Mouse (Mus musculus): Measurements from ENCODE around the gene Echdc3.

Echdc3 gene

DNA sequence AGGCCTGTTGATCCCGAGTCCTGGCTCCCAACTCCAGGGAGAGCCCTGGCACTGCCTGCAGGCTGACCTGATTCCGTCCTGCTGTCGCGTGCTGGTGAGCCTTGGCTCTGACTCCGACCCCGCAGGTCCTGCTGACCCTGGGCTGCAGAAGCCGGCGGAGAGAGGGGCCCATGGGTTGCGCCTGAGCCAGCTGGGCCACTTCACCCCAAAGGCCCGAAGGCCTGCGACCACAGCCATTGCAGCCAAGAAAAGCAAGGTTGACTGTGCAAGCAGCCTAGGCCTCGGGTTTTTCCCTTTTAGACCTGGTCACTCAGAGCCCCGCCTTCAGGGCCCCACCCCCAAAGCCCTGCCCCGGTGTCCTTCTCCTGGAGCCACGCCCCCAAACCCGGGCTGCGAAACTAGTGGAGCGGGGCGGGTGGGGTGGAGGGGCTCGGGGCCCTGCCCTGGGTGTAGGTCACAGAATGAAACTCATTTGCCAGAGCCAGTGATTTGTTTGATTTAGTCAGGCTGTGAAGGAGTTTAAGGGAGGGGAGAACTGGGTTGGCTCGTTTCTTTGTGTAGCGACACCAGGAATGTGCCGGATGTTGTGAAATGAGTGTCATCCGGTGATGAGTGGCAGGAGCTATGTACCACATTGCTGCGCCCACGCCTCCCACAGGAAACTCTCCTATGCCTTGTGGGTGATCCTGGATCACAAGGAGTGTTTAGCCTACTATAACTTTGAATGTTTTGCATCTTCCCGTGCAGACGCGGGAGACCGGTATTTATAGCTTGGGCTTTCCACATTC, at the start of gene Echdc3:
TSS of gene Echdc3 (minus strand) at position 310 of the 788 bp plus-strand sequence.
- in situ Hi-C loops (cut with MseI, MboI) = loop anchor here in 1 of 2 experiments (5.0 kb wide), 1 partner anchor 194 kb away; no protein-coding TSS in a partner anchor

DNA sequence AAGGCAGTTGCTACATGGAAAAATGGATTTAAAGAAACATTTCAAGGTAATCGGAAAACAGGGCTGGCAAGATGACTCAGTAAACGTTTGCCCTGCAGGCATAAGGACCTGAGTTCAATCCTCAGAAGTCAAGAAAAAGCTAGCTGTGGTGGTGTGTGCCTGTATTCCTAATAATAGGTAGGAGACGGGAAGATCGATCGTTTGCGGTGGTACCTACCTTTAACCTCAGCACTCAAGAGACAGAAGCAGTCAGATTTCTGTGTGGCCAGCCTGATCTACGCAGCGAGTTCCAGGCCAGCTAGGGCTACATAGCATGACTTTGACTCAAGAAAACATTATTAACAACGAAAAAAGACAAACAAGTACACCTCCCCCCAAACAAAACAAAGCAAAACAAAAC, 48.9 kb upstream of the Echdc3 start:
- in situ Hi-C loops (cut with MseI, MboI) = no loop called here

DNA sequence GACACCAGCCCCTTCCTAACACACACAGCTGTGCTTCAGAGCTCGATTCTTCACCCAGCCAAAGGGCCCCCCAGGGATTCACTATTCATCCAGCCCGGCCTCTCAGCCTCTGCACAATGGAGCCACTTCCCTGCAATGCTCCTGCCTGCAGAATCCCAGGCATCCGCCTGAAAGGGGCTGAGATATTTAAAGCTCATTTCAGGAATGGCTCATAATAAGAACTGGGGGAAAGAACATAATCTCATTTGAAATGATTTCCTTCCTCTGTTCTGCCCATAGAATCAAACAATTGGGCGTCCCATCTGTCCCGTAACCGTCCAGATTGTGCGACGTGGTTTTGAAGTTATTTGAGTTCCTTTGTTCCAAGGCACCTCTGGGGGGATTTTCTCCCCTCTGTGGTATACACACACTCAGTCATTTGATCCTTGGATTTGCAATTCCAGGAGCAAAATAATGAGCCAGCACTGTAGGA, 48.4 kb upstream of the Echdc3 start:
- in situ Hi-C loops (cut with MseI, MboI) = no loop called here

DNA sequence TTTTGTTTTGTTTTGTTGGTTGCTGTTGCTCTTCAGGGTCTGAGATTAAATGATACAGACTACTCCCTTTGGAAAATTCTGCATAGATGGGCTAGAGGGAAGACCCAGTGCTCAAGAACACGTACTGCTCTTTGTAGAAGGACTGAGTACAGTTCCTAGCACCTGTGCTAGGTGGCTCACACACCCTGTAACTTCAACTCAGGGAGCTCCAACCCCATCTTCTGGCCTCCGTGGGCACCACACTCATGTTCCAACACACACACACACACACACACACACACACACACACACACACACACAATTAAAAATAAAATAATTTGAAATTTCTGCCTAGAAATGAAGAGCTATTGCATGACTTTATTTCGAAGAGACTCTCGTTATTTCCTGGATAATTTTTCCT, 47.8 kb upstream of the Echdc3 start:
- in situ Hi-C loops (cut with MseI, MboI) = no loop called here

DNA sequence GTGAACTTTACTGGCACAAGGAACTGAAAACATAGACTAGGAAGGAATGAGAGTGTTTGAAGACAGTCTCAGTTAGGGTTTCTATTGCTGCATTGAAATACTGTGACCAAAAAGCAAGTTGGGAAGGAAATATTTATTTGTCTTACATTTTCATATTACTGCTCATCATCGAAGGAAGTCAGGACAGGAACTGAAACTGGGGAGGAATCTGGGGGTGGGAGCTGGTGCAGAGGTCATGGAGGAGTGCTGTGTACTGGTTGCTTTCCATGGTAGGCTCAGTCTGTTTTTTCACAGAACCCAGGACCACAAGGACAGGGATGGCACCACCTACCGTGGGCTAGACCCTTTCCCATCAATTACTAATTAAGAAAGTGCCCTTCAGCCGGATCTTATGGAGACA, 46.3 kb upstream of the Echdc3 start:
- in situ Hi-C loops (cut with MseI, MboI) = no loop called here

DNA sequence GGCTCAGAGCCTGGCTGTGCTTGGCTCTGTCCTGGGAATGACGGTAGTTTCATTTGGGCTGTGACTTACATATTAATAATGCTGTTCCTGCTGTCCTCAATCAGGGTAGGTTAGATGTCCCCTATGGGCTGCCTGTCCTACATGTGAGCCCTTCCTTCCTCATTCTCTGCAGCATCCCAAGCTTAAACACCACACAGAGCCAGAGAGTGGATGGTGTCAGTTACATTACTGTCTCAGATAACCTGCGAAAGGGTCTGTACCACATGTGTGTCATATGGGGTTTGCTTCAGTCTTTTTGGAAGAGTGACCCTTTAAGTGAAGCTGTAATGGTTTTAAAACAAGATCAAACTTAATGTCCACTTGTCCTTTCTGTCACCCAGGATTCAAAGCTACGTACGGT, 45.2 kb upstream of the Echdc3 start:
- in situ Hi-C loops (cut with MseI, MboI) = no loop called here

DNA sequence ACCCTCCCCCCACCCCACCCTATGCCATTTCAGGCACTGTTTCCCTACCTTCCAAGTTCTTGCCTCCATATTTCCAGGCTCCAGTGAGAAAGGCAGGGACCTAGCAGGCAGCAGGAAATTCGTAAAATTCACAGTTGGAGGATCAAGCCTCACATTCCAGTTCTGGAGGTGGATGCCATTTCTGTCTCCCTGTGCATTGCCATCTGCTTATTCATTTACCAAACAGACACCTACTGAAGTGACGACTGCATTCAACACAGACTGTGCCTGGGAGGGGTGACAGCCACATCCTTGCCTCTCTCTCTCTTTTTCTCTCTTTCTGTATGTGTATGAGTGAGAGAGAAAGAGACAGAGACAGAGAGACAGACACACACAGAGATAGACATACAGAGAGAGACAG, 44.3 kb upstream of the Echdc3 start:
- in situ Hi-C loops (cut with MseI, MboI) = no loop called here

DNA sequence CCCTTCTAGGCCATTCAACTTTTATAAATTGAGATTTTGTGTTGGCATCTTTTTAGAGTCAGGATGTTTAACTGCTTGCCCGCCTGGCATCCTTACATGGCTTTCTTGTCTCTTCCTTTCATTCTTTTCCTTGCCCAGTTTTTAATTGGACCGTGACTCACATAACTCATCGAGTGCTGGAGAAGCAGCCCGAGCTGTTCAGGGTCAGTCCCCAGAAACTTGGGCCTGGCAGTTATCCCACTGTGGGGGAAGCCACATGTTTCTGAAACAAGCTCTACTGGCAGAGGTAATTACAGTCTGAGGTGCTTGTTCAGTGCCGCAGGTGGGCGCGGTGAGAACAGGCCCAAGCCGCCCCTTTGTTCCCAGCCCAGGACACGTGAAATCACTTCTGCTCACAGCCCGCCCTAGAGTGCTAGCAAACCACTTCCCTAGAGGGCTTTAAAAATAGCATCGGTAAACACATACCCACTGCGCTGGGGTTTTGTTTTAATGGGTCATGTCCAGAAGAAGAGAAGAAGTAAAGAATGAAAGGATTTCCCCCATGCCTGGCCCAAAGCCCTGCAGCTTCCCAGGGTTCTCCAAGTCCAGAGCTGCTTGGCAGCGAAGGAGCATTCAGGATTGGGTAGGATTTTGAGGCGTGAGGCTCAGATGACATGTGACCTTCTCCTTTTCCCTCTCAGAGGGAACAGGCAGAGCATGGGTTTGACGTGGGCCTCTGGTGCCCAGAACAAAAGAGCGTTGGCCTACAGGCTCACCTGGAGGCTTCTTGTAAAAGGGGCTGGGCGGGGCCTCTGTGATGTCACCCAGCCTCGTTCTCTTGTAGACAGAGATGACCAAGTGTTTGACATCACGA, 43.4 kb upstream of the Echdc3 start:
- in situ Hi-C loops (cut with MseI, MboI) = no loop called here

DNA sequence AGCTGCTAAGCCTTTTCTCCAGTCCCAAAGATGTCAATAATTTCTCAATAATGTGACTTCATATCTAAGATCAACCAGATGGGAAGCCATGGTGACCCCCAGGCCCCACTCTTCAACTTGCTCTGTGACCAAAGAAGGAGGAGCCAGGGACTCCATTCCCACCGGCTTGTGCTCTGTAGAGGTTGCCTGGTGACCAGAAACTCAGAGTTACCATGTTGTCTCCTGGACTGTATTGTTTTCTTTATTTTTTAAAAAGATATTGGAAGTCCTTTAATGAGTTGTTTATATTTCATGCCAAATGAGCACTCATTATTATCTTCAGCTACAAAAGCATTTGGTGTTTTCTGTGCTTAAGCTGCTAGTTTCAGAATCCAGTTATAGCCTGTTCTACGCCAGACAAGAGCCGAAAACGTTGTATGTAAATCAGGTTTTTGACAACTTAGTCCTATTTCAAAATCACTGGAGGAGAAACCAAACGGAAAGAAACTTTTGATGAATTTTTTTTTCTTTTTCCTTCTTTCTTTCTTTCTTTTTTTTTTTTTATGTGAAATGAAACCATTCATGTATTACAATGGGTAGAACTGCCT, 42.7 kb upstream of the Echdc3 start:
- in situ Hi-C loops (cut with MseI, MboI) = no loop called here

DNA sequence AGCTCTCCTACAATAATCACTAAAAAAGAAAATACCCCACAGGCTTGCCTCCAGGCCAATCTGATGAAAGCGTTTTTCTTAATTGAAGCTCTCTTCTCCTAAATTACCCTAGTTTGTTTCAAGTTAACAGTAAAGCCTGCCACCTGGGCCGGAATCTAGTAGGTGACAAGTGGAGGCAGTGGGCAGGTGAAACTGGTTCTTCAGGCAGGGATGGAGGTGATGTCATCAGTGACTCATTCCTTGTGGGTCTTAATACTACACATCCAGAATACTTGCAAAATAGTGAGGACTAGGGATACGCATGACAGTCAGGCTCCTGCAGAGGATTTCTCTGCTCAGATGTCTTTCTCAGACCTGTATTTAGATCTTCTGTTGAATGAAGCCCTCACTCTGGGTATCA, 39.7 kb upstream of the Echdc3 start:
- in situ Hi-C loops (cut with MseI, MboI) = no loop called here

DNA sequence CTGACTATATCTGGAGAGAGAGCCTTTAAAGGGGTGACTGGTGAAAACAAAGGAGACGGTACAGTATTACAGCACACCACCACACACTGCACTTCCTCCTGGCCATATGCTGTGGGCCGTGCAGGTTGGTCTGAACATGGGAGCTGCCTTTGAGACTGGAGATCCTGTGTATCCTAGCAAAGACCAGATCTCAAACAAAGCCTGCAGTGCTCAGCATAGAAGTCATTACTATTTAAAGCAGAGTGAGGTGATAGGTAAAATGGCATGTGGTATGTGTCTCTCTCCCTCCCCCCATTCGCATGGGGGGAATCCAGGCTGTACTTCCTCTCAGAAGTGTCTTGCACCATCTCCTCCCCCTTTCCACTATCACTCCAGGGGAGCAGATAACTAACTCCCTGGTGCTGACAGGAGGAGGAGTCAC, 38.3 kb upstream of the Echdc3 start:
- in situ Hi-C loops (cut with MseI, MboI) = no loop called here

DNA sequence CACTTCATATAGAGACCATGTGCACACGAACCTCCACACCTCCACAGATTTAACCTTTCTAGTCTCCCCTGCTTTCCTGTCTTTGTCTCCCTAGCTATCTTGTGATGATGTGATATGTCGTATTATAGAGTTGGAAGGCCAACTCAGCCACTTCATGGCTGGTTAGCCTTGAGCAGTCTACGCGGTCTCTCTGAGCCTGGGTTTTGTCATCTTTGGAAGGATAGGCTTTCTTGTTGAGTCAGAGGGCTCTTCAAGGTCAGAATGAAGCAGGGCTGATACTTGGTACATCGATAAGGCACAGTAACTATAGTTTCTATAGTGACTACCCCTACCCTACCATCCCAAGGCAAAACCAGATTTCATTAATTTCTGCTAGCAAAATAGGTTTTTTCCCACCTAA, 28.6 kb upstream of the Echdc3 start:
- in situ Hi-C loops (cut with MseI, MboI) = no loop called here

DNA sequence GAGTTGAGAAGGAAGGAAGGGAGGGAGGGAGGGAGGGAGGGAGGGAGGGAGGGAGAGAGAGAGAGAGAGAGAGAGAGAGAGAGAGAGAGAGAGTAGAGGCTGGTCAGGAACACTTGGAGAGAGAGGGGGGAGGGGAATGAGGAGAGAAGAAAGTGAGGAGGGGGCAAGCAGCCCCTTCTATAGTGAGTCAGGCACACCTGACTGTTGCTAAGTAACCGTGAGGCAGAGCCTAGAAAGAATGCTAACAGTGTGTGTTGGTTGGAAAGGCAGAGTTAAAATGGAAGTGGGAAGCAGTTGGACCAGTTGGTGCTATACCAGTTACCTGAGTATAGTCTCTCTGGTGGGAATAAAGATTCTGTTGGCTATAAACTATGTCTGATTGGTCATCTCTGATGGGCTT, 27.2 kb upstream of the Echdc3 start:
- in situ Hi-C loops (cut with MseI, MboI) = no loop called here

DNA sequence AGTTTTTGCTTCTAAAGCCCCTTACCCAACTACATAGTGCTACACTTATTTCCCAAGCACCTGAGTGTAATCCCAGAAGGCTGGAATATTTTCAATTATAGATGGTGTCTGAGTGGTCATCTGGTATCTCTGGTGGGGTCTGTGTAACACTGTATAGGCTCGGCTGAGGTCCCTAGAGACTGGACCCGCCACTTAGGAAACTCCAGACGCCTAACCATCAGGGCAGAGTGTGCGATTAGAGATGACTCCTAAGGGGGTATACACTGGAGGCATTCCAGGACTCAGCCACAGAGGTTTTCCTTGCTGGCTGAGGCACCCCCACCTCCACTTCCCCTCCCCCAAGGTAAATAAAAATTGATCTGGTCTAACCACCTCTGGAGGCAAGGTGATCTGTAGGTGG, 26.5 kb upstream of the Echdc3 start:
- in situ Hi-C loops (cut with MseI, MboI) = no loop called here

DNA sequence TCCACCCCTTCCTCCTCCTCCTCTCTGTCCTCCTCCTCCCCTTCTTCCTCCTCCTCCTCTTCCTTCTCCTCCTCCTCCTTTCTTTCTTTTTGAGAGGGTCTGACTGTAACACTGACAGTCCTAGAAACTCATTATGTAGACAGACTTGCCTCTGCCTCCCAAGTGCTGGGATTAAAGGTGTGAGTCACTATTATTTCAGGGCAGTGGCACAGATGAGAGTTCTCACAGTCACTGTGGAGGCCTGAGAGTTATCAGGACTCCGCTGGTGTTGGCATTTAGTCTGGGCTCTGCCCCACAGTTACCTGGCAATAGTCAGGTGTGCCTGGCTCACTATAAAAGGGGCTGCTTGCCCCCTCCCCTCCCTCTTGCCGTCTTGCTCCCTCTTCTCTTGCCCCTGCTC, 25.8 kb upstream of the Echdc3 start:
- in situ Hi-C loops (cut with MseI, MboI) = no loop called here

DNA sequence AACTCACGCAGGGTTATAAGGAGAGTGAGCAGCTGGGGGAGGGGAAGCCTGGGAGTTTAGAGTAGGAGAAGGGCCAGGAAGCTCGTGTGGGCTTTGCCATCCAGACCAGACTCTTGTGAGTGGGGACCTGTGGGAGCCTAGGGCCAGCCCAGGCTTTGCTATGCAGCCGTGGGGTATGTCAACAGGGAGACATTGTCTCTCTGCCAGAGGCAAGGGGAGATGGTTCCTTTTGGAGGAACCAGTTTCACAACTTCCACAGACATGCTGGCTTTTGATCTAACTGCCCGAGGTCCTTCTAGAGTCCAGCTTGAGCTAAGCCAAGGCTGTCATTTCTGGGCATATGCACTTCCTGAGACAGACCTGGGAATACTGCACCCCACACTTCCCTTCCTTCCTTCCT, 25.4 kb upstream of the Echdc3 start:
- in situ Hi-C loops (cut with MseI, MboI) = no loop called here

DNA sequence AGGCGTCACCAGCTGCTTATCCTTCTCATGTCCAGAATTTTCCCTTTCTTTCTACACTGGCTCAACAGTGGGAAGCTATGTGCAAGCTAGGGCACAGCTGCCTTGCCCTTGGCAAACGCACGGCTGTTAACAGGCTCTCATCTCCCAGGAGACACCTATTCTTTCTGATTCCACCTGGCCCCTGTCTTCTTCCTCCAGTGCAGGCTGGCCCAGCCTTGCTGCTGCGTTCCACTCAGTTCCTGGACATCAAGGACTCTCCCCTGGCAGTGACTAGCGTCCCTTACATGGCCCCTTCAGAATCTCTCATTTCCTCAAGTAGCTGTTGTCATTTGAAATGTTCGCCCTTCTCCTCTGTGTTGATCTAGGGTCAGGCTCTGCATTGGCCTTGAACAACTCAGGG, 20.5 kb upstream of the Echdc3 start:
- in situ Hi-C loops (cut with MseI, MboI) = no loop called here

DNA sequence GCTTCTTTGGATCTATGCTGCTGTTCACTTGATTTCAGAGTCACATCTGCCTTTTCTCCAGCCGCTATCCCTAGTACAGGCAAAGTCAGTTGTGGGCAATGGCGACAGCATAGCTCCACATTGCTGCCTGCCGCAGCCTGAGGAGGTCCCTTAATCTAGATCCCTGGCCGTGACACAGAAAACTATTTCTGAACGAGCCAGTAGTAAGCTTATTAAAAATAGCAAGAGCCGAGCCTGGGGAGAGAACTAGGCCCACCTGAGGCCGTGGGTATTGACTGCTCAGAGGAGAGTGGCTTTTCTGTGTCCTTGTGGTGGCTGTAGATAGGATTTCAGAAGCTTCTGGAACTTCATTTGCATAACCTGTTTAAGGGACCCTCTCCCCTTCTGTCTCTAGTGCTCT, 19.9 kb upstream of the Echdc3 start:
- in situ Hi-C loops (cut with MseI, MboI) = no loop called here

DNA sequence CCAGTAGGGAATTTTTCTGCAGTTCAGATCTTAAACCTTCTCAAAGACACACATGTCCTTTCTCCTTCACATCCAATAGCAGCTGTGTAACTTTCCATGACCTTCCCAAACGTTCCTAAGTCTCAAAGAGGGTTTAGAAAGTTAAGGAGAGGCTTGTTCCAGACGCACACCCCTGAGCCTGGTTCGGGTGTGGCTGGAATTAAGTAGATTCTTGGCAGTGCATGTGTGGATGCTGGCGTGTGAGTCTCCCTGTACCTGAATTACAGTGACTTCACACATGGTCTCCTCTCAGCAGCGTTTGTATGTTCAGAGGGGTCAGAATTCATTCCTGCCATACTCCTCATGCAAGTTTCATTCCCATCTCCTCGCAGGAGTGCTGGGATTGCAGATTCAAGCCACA, 18.0 kb upstream of the Echdc3 start:
- in situ Hi-C loops (cut with MseI, MboI) = no loop called here

DNA sequence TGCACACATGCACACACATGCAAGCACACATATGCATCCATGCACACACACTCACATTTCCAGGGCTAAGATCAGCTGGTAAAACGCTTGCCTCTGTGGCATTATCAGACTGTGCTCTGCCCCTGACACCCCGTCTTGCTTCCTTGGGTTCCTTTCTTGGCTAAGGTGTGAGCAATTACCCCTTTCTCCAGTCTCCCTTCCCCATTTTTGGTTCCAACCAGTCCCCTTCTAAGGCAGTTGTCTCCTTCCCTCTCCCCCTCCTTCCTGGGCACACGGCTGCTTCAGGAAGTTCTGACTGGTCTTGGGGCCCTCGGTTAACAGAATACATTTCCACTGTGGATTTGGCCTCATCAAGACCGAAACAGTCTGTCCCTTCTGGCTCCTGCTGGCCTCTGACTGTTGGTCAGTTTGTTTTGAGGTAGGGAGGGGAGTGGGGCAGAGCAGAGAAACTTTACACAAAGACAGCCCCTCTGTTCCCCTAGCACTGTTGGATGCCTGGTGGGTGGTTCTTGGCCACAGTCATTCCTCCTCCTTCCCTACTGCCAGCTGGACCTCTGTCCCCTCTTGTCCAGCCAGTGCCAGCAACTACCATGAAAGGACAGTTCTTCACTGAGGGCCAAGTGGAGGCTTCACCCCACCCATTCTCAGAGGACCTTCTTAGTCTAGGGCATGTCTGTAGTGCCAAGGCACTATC, 16.9 kb upstream of the Echdc3 start:
- in situ Hi-C loops (cut with MseI, MboI) = no loop called here

DNA sequence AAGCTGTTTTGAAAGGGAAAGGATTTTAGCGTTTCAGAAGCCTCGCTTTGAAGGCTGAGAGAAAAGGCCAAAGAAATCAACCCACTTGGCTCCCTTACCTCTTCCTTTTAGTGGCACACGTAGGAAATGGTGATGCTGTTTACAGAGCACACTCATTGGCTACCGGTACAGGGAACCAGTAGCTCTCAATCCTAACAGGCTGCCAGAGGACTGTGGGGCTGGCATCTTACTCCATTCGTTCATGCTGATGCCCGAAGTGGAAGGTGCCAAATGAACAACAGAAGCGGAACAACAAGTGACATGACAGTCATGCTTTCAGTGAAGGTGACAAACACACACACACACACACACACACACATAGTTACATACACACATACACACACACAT, 14.2 kb upstream of the Echdc3 start:
- in situ Hi-C loops (cut with MseI, MboI) = no loop called here

Measured in mouse trophoblast stem cell (cell line).